Mouse (Mus musculus): ENCODE measurements at regions not wholly inside any gene's neighbourhood (a gene's known extent, or its start where the extent isn't known, plus 50 kb on each side); places are given as distances from the start of the nearest gene placed in this dataset.

GRCm38 (mm10) chr10:15791473-15792269 is 1073.7 kb upstream of the Gje1 start:
- no peak overlapping the region for H3K9ac ChIP-seq
- no peaks in the 10 kb centered on the region for H3K9me3 ChIP-seq (ENCODE audit: low read depth, low read length)
- no peaks in the 10 kb centered on the region for H3K36me3 ChIP-seq (ENCODE audit: insufficient read depth)
- no peak for DNase-seq
- no peak overlapping the region for H3K4me3 ChIP-seq (ENCODE audit: low read depth, low read length)
- no peak overlapping the region for H3K4me2 ChIP-seq
- no peak overlapping the region for H3K27ac ChIP-seq (ENCODE audit: low read depth)
- H3K27me3 ChIP-seq (ENCODE audit: insufficient read depth, low read length) = no peaks in the 10 kb centered on the region
- ATAC-seq (ENCODE audit: insufficient read depth) = no peak
- H3K4me1 ChIP-seq (ENCODE audit: insufficient read depth) = no peaks in the 10 kb centered on the region
- 52% methylated on average over 7 of the region's 7 CpGs for WGBS
- no peak for TF ChIP-seq CTCF (IDR thresholded peaks at IDR 0.05; ENCODE audit: low read depth)

GRCm38 (mm10) chr10:15759983-15760723 is 1042.1 kb upstream of the Gje1 start:
- no peaks in the 10 kb centered on the region for H3K4me1 ChIP-seq (ENCODE audit: insufficient read depth)
- H3K36me3 ChIP-seq (ENCODE audit: insufficient read depth) = no peaks in the 10 kb centered on the region
- peak; percentile 63 for DNase-seq
- no peak for TF ChIP-seq CTCF (IDR thresholded peaks at IDR 0.05; ENCODE audit: low read depth)
- H3K27ac ChIP-seq (ENCODE audit: low read depth) = no peak overlapping the region
- ATAC-seq (ENCODE audit: insufficient read depth) = peak; percentile 81; the same call in 1 of the 2 replicates
- no peak overlapping the region for H3K9ac ChIP-seq
- H3K9me3 ChIP-seq (ENCODE audit: low read depth, low read length) = no peaks in the 10 kb centered on the region
- H3K4me2 ChIP-seq = no peak overlapping the region
- 12% methylated on average over 6 of the region's 6 CpGs for WGBS
- no peak overlapping the region for H3K4me3 ChIP-seq (ENCODE audit: low read depth, low read length)
- H3K27me3 ChIP-seq (ENCODE audit: insufficient read depth, low read length) = no peaks in the 10 kb centered on the region

- Histone ChIP-seq H3K9ac (no peak overlapping the region), H3K36me3 (ENCODE audit: insufficient read depth) (no peaks in the 10 kb centered on the region), H3K27me3 (ENCODE audit: insufficient read depth, low read length) (no peaks in the 10 kb centered on the region), H3K27ac (ENCODE audit: low read depth) (no peak overlapping the region), H3K9me3 (ENCODE audit: low read depth, low read length) (no peaks in the 10 kb centered on the region), H3K4me3 (ENCODE audit: low read depth, low read length) (no peak overlapping the region), H3K4me1 (ENCODE audit: insufficient read depth) (no peaks in the 10 kb centered on the region), H3K4me2 (no peak overlapping the region)
- no peak for ATAC-seq (ENCODE audit: insufficient read depth)
- WGBS = 15% methylated on average over 3 of the region's 3 CpGs
- no peak for DNase-seq
- no peak for TF ChIP-seq CTCF (IDR thresholded peaks at IDR 0.05; ENCODE audit: low read depth)
Observed at GRCm38 (mm10) chr10:15759576-15759975, 1041.6 kb upstream of the Gje1 start.

GRCm38 (mm10) chr10:15757503-15757902 is 1039.5 kb upstream of the Gje1 start:
- Histone ChIP-seq H3K9me3 (ENCODE audit: low read depth, low read length) (no peaks in the 10 kb centered on the region), H3K9ac (no peak overlapping the region), H3K27me3 (ENCODE audit: insufficient read depth, low read length) (no peaks in the 10 kb centered on the region), H3K27ac (ENCODE audit: low read depth) (no peak overlapping the region), H3K4me1 (ENCODE audit: insufficient read depth) (no peaks in the 10 kb centered on the region), H3K4me3 (ENCODE audit: low read depth, low read length) (no peak overlapping the region), H3K4me2 (no peak overlapping the region), H3K36me3 (ENCODE audit: insufficient read depth) (no peaks in the 10 kb centered on the region)
- 55% methylated on average over 1 of the region's 1 CpGs for WGBS
- ATAC-seq (ENCODE audit: insufficient read depth) (no peak), DNase-seq (no peak)
- no peak for TF ChIP-seq CTCF (IDR thresholded peaks at IDR 0.05; ENCODE audit: low read depth)

GRCm38 (mm10) chr10:15746866-15747265 is 1028.9 kb upstream of the Gje1 start:
- no peak for TF ChIP-seq CTCF (IDR thresholded peaks at IDR 0.05; ENCODE audit: low read depth)
- H3K9me3 ChIP-seq (ENCODE audit: low read depth, low read length) = no peaks in the 10 kb centered on the region
- H3K9ac ChIP-seq = no peak overlapping the region
- H3K4me3 ChIP-seq (ENCODE audit: low read depth, low read length) = no peak overlapping the region
- 79% methylated on average over 1 of the region's 1 CpGs for WGBS
- H3K4me1 ChIP-seq (ENCODE audit: insufficient read depth) = no peaks in the 10 kb centered on the region
- DNase-seq = no peak
- H3K27me3 ChIP-seq (ENCODE audit: insufficient read depth, low read length) = no peaks in the 10 kb centered on the region
- ATAC-seq (ENCODE audit: insufficient read depth) = no peak
- no peak overlapping the region for H3K27ac ChIP-seq (ENCODE audit: low read depth)
- no peak overlapping the region for H3K4me2 ChIP-seq
- no peaks in the 10 kb centered on the region for H3K36me3 ChIP-seq (ENCODE audit: insufficient read depth)

GRCm38 (mm10) chr10:15738630-15739029 is 1020.6 kb upstream of the Gje1 start:
- H3K9ac ChIP-seq = no peak overlapping the region
- ATAC-seq (ENCODE audit: insufficient read depth) = no peak
- no peaks in the 10 kb centered on the region for H3K9me3 ChIP-seq (ENCODE audit: low read depth, low read length)
- H3K36me3 ChIP-seq (ENCODE audit: insufficient read depth) = no peaks in the 10 kb centered on the region
- H3K27me3 ChIP-seq (ENCODE audit: insufficient read depth, low read length) = no peaks in the 10 kb centered on the region
- no peak for TF ChIP-seq CTCF (IDR thresholded peaks at IDR 0.05; ENCODE audit: low read depth)
- no peak overlapping the region for H3K4me2 ChIP-seq
- no peaks in the 10 kb centered on the region for H3K4me1 ChIP-seq (ENCODE audit: insufficient read depth)
- 66% methylated on average over 3 of the region's 3 CpGs for WGBS
- H3K4me3 ChIP-seq (ENCODE audit: low read depth, low read length) = no peak overlapping the region
- H3K27ac ChIP-seq (ENCODE audit: low read depth) = no peak overlapping the region
- no peak for DNase-seq

- Histone ChIP-seq H3K36me3 (ENCODE audit: insufficient read depth) (no peaks in the 10 kb centered on the region), H3K9ac (no peak overlapping the region), H3K4me2 (no peak overlapping the region), H3K27me3 (ENCODE audit: insufficient read depth, low read length) (no peaks in the 10 kb centered on the region), H3K4me1 (ENCODE audit: insufficient read depth) (no peaks in the 10 kb centered on the region), H3K27ac (ENCODE audit: low read depth) (no peak overlapping the region), H3K4me3 (ENCODE audit: low read depth, low read length) (no peak overlapping the region), H3K9me3 (ENCODE audit: low read depth, low read length) (no peaks in the 10 kb centered on the region)
- ATAC-seq (ENCODE audit: insufficient read depth) (no peak), DNase-seq (no peak)
- 59% methylated on average over 1 of the region's 1 CpGs for WGBS
- no peak for TF ChIP-seq CTCF (IDR thresholded peaks at IDR 0.05; ENCODE audit: low read depth)
Observed at GRCm38 (mm10) chr10:15731318-15731717, 1013.3 kb upstream of the Gje1 start.

All from lung, embryonic 14.5 days (tissue).